Mouse (Mus musculus) liver, embryonic 11.5 days (tissue): ENCODE measurements at regions not wholly inside any gene's neighbourhood (a gene's known extent, or its start where the extent isn't known, plus 50 kb on each side); places are given as distances from the start of the nearest gene placed in this dataset.

Experiments
- ATAC-seq: fragments of 200-750 bp; cut with Nextera tagmentation; replicated peaks from 2 replicates; pipeline ENCODE4 v1.8.0; 2017; ENCODE audit warnings: moderate number of reproducible peaks, mild to moderate bottlenecking, moderate TSS enrichment, moderate library complexity; ENCODE audit not compliant: low FRiP score
- DNase-seq: peaks from one replicate; pipeline ENCODE4 v3.0.0-alpha.2; 2017; ENCODE audit warnings: low spot score
- H3K27ac ChIP-seq: fragments of 300-500 bp; sonication (generic); 2 replicates; pipeline ENCODE4 v1.5.1; 2014; ENCODE audit warnings: mild to moderate bottlenecking, low read depth, low read length, control low read depth
- H3K27me3 ChIP-seq: fragments of 300-500 bp; sonication (generic); replicated peaks from 2 replicates; pipeline ENCODE4 v1.6.1; 2014; ENCODE audit warnings: low read length, mixed read lengths; ENCODE audit not compliant: control insufficient read depth, insufficient read depth
- H3K36me3 ChIP-seq: fragments of 300-500 bp; sonication (generic); 2 replicates; pipeline ENCODE4 v1.6.1; 2014; ENCODE audit warnings: mild to moderate bottlenecking, low read length, moderate library complexity, mixed read lengths; ENCODE audit not compliant: control insufficient read depth, insufficient read depth
- H3K4me1 ChIP-seq: fragments of 300-500 bp; sonication (generic); replicated peaks from 2 replicates; pipeline ENCODE4 v1.6.1; 2014; ENCODE audit warnings: low read length, mixed read lengths; ENCODE audit not compliant: control insufficient read depth, insufficient read depth
- H3K4me2 ChIP-seq: fragments of 300-500 bp; sonication (generic); 2 replicates; pipeline ENCODE4 v1.6.1; 2014; ENCODE audit warnings: mild to moderate bottlenecking, control low read depth, moderate library complexity
- H3K4me3 ChIP-seq: fragments of 300-500 bp; sonication (generic); 2 replicates; pipeline ENCODE4 v1.5.1; 2014; ENCODE audit warnings: low read depth, low read length, control low read depth
- H3K9ac ChIP-seq: fragments of 300-500 bp; sonication (generic); 2 replicates; pipeline ENCODE4 v1.6.1; 2014; ENCODE audit warnings: low read depth, low read length, control low read depth
- H3K9me3 ChIP-seq: fragments of 300-500 bp; sonication (generic); 2 replicates; pipeline ENCODE4 v1.6.1; 2016; ENCODE audit warnings: low read length, inconsistent platforms, mixed read lengths; ENCODE audit not compliant: control insufficient read depth
- WGBS: fragments of 180-500 bp; shearing (Covaris S2); extraction: QIAGEN DNeasy Blood & Tissue Kit; methylation state at CpG from one replicate; pipeline ENCODE4 v1.1.7; 2014; 5-methylcytosine and 5-hydroxymethylcytosine counted together

GRCm38 (mm10) chr3:104343096-104343495 is 122.9 kb upstream of the Magi3 start:
- H3K27me3 ChIP-seq = no peaks in the 10 kb centered on the region

GRCm38 (mm10) chr3:104342220-104342619 is 122.0 kb upstream of the Magi3 start:
- no peaks in the 10 kb centered on the region for H3K36me3 ChIP-seq
- no peak overlapping the region for H3K4me2 ChIP-seq
- ATAC-seq (no peak), DNase-seq (no peak)
- H3K4me1 ChIP-seq = no peaks in the 10 kb centered on the region
- 75% methylated on average over 6 of the region's 6 CpGs for WGBS
- H3K27ac ChIP-seq = no peak overlapping the region
- no peaks in the 10 kb centered on the region for H3K9me3 ChIP-seq
- no peak overlapping the region for H3K9ac ChIP-seq
- no peak overlapping the region for H3K4me3 ChIP-seq
- no peaks in the 10 kb centered on the region for H3K27me3 ChIP-seq

More at GRCm38 (mm10) chr3:104343096-104343495, 122.9 kb upstream of the Magi3 start:
- Histone ChIP-seq H3K9ac (no peak overlapping the region), H3K4me1 (no peaks in the 10 kb centered on the region), H3K9me3 (no peaks in the 10 kb centered on the region), H3K4me2 (no peak overlapping the region), H3K27ac (no peak overlapping the region), H3K36me3 (no peaks in the 10 kb centered on the region), H3K4me3 (no peak overlapping the region)
- DNase-seq (no peak), ATAC-seq (no peak)
- 81% methylated on average over 2 of the region's 2 CpGs for WGBS

GRCm38 (mm10) chr3:104340331-104340730 is 120.2 kb upstream of the Magi3 start:
- Histone ChIP-seq H3K9ac (no peak overlapping the region), H3K27me3 (no peaks in the 10 kb centered on the region), H3K4me3 (no peak overlapping the region), H3K9me3 (no peaks in the 10 kb centered on the region), H3K4me1 (no peaks in the 10 kb centered on the region), H3K36me3 (no peaks in the 10 kb centered on the region), H3K27ac (no peak overlapping the region), H3K4me2 (no peak overlapping the region)
- ATAC-seq (no peak), DNase-seq (no peak)
- WGBS = 52% methylated on average over 2 of the region's 2 CpGs

- ATAC-seq = no peak
- no peak for DNase-seq
- no peak overlapping the region for H3K27ac ChIP-seq
- no peaks in the 10 kb centered on the region for H3K27me3 ChIP-seq
- H3K36me3 ChIP-seq = no peaks in the 10 kb centered on the region
- H3K4me1 ChIP-seq = no peaks in the 10 kb centered on the region
- H3K4me2 ChIP-seq = no peak overlapping the region
- H3K4me3 ChIP-seq = no peak overlapping the region
- 72% methylated on average over 5 of the region's 5 CpGs for WGBS
- no peak overlapping the region for H3K9ac ChIP-seq
- H3K9me3 ChIP-seq = no peaks in the 10 kb centered on the region
These were observed 116.7 kb upstream of the Magi3 start for GRCm38 (mm10) chr3:104336867-104337266.

- Histone ChIP-seq H3K9ac (no peak overlapping the region), H3K4me3 (no peak overlapping the region), H3K27me3 (no peaks in the 10 kb centered on the region), H3K4me1 (no peaks in the 10 kb centered on the region), H3K27ac (no peak overlapping the region), H3K36me3 (no peaks in the 10 kb centered on the region), H3K4me2 (no peak overlapping the region), H3K9me3 (no peaks in the 10 kb centered on the region)
- WGBS = 58% methylated on average over 4 of the region's 4 CpGs
- no peak for DNase-seq
- no peak for ATAC-seq
These were observed 116.1 kb upstream of the Magi3 start for GRCm38 (mm10) chr3:104336308-104336707.

- Histone ChIP-seq H3K9ac (no peak overlapping the region), H3K36me3 (no peaks in the 10 kb centered on the region), H3K9me3 (no peaks in the 10 kb centered on the region), H3K4me3 (no peak overlapping the region), H3K27ac (no peak overlapping the region), H3K27me3 (no peaks in the 10 kb centered on the region), H3K4me2 (no peak overlapping the region), H3K4me1 (no peaks in the 10 kb centered on the region)
- DNase-seq (no peak), ATAC-seq (no peak)
- 78% methylated on average over 7 of the region's 7 CpGs for WGBS
These were observed 114.6 kb upstream of the Magi3 start for GRCm38 (mm10) chr3:104334760-104335159.

GRCm38 (mm10) chr3:104333345-104333744 is 113.2 kb upstream of the Magi3 start:
- WGBS = 77% methylated on average over 10 of the region's 10 CpGs
- H3K27ac ChIP-seq = no peak overlapping the region
- no peak for ATAC-seq
- no peak overlapping the region for H3K4me3 ChIP-seq
- no peak overlapping the region for H3K4me2 ChIP-seq
- H3K9ac ChIP-seq = no peak overlapping the region
- no peaks in the 10 kb centered on the region for H3K4me1 ChIP-seq
- no peaks in the 10 kb centered on the region for H3K9me3 ChIP-seq
- H3K27me3 ChIP-seq = no peaks in the 10 kb centered on the region
- DNase-seq = no peak
- no peaks in the 10 kb centered on the region for H3K36me3 ChIP-seq

- Histone ChIP-seq H3K4me3 (no peak overlapping the region), H3K9me3 (no peaks in the 10 kb centered on the region), H3K27me3 (no peaks in the 10 kb centered on the region), H3K4me1 (no peaks in the 10 kb centered on the region; the same call in 1 of the 2 replicates), H3K4me2 (no peak overlapping the region), H3K27ac (no peak overlapping the region), H3K9ac (no peak overlapping the region), H3K36me3 (no peaks in the 10 kb centered on the region)
- DNase-seq (no peak), ATAC-seq (no peak)
- WGBS = 84% methylated on average over 6 of the region's 6 CpGs
These were observed 110.5 kb upstream of the Magi3 start for GRCm38 (mm10) chr3:104330646-104331045.

- DNase-seq (no peak), ATAC-seq (0 out of 2 replicates have a peak, but pooled peaks have one; percentile 48)
- Histone ChIP-seq H3K9ac (no peak overlapping the region), H3K9me3 (no peaks in the 10 kb centered on the region), H3K4me1 (no peaks in the 10 kb centered on the region; the same call in 1 of the 2 replicates), H3K4me2 (no peak overlapping the region), H3K4me3 (no peak overlapping the region), H3K27ac (no peak overlapping the region), H3K27me3 (no peaks in the 10 kb centered on the region), H3K36me3 (no peaks in the 10 kb centered on the region)
- 81% methylated on average over 1 of the region's 1 CpGs for WGBS
These were observed 107.7 kb upstream of the Magi3 start for GRCm38 (mm10) chr3:104327829-104328228.
